Mouse (Mus musculus): ENCODE measurements around the gene Gk.

Gk gene

GRCm38 (mm10) chrX:85776544-85777087 is at the start of gene Gk:
Gk (minus strand) TSS chrX:85776819.
- H3K4me3 ChIP-seq (replicated peaks; ENCODE audit: low read length): peak within 1 kb of the TSS; percentile 84
- no peaks in the 10 kb centered on the region for H3K9me3 ChIP-seq (ENCODE audit: low read length)
- TF ChIP-seq CTCF (conservative IDR thresholded peaks at IDR 0.05; ENCODE audit: low read length) (no peak), NANOG (IDR thresholded peaks at IDR 0.05; ENCODE audit: borderline replicate concordance, low read length) (no peak)
- H3K36me3 ChIP-seq (ENCODE audit: insufficient read depth, low read length): no peaks in the 10 kb centered on the region
- peaks cover 14% of the 10 kb centered on the region for H3K4me1 ChIP-seq (replicated peaks; ENCODE audit: low read depth, low read length)
- H3K27me3 ChIP-seq (ENCODE audit: insufficient read depth, low read length): no peaks in the 10 kb centered on the region

DNA sequence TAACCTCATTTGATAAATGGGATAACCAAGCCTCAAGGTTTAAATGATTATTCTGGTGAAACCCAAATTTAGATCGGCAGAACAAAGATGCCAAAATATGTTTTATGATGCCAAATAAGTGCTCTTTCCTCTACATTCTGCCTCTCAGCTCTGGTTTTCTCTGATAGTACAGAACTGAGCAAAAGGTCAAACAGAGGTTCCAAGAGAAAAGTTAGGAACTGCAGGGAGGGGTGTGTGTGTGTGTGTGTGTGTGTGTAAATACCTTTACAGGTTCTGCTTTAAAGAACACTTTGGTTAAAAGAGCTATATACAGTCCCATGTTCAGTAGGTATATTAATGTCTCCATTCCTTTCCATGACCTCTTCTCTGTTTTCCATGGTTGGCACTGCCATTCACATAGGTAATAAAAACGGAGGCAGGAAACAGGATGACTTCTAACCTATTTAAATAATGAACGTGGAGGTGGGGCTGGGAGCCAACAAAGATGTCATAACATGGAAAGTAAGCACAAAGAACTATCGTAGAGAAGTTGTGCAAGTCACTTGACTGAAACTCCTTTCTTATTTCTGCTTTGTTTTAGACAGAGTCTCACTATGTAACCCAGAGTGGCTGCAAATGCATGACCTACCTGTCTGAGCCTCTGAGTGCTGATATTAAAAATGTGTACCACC is 28.2 kb upstream of the Gk start:
- no peaks in the 10 kb centered on the region for H3K36me3 ChIP-seq (ENCODE audit: insufficient read depth, low read length)
- TF ChIP-seq POU5F1 (IDR thresholded peaks at IDR 0.05; ENCODE audit: borderline replicate concordance, low read length): no peak
- no peak for TF ChIP-seq NANOG (IDR thresholded peaks at IDR 0.05; ENCODE audit: borderline replicate concordance, low read length)
- no peak for TF ChIP-seq CTCF (conservative IDR thresholded peaks at IDR 0.05; ENCODE audit: low read length)
- no peaks in the 10 kb centered on the region for H3K4me1 ChIP-seq (replicated peaks; ENCODE audit: low read depth, low read length)
- no peak overlapping the region for H3K4me3 ChIP-seq (replicated peaks; ENCODE audit: low read length)
- peaks cover 4% of the 10 kb centered on the region for H3K9me3 ChIP-seq (ENCODE audit: low read length)
- H3K27me3 ChIP-seq (ENCODE audit: insufficient read depth, low read length): no peaks in the 10 kb centered on the region

GRCm38 (mm10) chrX:85803006-85803405 is 26.4 kb upstream of the Gk start:
- Histone ChIP-seq H3K9me3 (ENCODE audit: low read length) (no peaks in the 10 kb centered on the region), H3K4me1 (replicated peaks; ENCODE audit: low read depth, low read length) (no peaks in the 10 kb centered on the region), H3K4me3 (replicated peaks; ENCODE audit: low read length) (no peak overlapping the region), H3K27me3 (ENCODE audit: insufficient read depth, low read length) (no peaks in the 10 kb centered on the region), H3K36me3 (ENCODE audit: insufficient read depth, low read length) (no peaks in the 10 kb centered on the region)
- TF ChIP-seq POU5F1 (IDR thresholded peaks at IDR 0.05; ENCODE audit: borderline replicate concordance, low read length): no peak
- TF ChIP-seq CTCF (conservative IDR thresholded peaks at IDR 0.05; ENCODE audit: low read length): no peak
- no peak for TF ChIP-seq NANOG (IDR thresholded peaks at IDR 0.05; ENCODE audit: borderline replicate concordance, low read length)

DNA sequence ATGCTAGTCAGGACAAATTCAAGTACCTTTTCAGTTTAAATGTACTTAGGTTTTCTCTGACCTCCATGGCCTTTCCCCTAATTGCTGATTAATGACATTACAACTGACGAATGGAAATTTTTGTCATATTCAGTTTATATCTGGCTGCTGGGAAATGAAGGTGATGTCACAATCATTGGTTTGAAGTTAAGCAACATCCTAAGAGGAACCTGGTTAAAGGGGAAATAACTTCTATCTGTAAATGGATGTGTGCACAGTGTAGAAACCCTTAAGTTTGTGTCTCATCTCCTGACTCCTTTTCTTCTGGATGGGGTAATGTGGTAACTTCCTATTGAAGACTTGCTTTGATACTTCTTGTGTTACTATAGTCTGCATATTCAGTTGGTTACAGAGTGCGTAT is 20.8 kb upstream of the Gk start:
- Histone ChIP-seq H3K4me1 (replicated peaks; ENCODE audit: low read depth, low read length) (no peaks in the 10 kb centered on the region), H3K9me3 (ENCODE audit: low read length) (no peaks in the 10 kb centered on the region), H3K27me3 (ENCODE audit: insufficient read depth, low read length) (no peaks in the 10 kb centered on the region), H3K4me3 (replicated peaks; ENCODE audit: low read length) (no peak overlapping the region), H3K36me3 (ENCODE audit: insufficient read depth, low read length) (no peaks in the 10 kb centered on the region)
- no peak for TF ChIP-seq NANOG (IDR thresholded peaks at IDR 0.05; ENCODE audit: borderline replicate concordance, low read length)
- no peak for TF ChIP-seq CTCF (conservative IDR thresholded peaks at IDR 0.05; ENCODE audit: low read length)
- no peak for TF ChIP-seq POU5F1 (IDR thresholded peaks at IDR 0.05; ENCODE audit: borderline replicate concordance, low read length)

DNA sequence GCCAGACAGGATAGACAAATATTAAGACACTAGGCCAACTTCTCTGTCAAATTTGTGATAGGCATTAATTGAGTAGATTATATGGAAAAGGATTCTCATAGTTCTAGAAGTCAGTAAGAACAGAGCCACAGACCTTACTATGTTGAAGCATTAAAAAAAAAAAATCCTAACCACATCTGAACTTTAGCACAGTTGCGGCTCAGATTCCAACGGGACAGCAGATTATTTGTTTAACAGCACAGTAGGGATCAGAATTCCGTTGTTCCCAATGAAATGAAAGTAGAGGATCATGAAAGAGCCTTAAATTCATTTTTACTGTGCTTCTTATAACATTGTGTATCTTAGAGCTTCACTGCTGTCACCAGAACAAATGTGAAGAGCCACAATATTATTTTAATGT is 1.7 kb upstream of the Gk start:
- Histone ChIP-seq H3K27me3 (ENCODE audit: insufficient read depth, low read length) (no peaks in the 10 kb centered on the region), H3K4me1 (replicated peaks; ENCODE audit: low read depth, low read length) (peaks cover 11% of the 10 kb centered on the region), H3K36me3 (ENCODE audit: insufficient read depth, low read length) (no peaks in the 10 kb centered on the region), H3K9me3 (ENCODE audit: low read length) (no peaks in the 10 kb centered on the region), H3K4me3 (replicated peaks; ENCODE audit: low read length) (no peak overlapping the region)
- TF ChIP-seq CTCF (conservative IDR thresholded peaks at IDR 0.05; ENCODE audit: low read length) (no peak), NANOG (IDR thresholded peaks at IDR 0.05; ENCODE audit: borderline replicate concordance, low read length) (no peak)

DNA sequence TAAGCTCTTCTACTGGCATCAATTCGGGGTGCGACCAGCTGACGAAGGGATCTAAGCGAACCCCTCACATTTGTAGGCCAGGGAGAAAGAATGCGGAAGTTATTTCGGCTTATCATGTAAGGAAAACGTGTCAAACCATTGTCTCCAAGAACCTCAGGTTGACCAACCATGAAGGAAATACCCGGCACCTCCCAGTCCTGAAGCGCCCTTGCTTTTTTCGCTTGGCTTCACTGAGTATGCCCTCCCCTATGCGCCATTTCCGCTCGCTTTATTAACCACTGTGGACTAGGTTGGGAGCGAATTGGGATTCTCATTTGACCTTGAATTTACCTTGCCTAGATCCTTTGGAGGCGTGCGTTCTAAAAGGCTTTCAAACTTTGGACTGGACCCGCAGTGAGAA is 522 bp upstream of the Gk start:
- no peaks in the 10 kb centered on the region for H3K36me3 ChIP-seq (ENCODE audit: insufficient read depth, low read length)
- peak overlapping the region; percentile 77 for H3K4me3 ChIP-seq (replicated peaks; ENCODE audit: low read length)
- peak; percentile 30; the same call in 1 of the 2 replicates for TF ChIP-seq NANOG (IDR thresholded peaks at IDR 0.05; ENCODE audit: borderline replicate concordance, low read length)
- no peak for TF ChIP-seq CTCF (conservative IDR thresholded peaks at IDR 0.05; ENCODE audit: low read length)
- H3K4me1 ChIP-seq (replicated peaks; ENCODE audit: low read depth, low read length): peaks cover 14% of the 10 kb centered on the region
- H3K9me3 ChIP-seq (ENCODE audit: low read length): no peaks in the 10 kb centered on the region
- H3K27me3 ChIP-seq (ENCODE audit: insufficient read depth, low read length): no peaks in the 10 kb centered on the region

DNA sequence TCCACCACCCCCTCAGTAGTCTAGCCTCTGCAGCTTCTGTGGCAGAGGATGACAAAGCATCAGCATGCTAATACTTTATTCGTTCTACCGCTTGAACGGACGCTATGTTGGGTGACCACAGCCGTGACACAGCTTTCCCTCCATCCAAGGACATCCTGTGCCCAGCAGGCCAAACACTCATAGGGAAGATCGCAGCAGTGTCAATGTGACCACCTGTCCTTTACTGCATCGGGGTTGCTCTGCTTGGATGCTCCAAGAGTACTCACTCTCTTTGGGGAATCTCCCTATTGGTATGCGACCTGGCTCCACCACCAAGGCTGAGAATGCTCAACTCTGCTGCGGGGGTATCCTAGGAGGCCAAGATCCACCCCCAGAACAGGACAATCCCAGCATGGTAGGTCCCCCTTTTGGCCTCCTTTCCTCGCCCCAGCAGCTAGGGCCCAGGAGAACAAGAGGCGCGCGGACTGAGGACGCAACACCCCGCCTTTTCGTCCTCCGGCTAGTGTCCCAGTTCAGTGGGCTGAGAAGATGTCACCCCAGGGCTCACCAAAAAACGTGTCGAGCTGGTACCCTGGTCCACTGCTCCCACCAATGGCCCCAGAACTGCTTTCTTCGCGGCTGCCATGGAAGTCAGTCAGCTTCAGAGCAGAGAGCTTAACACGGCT is 608 bp downstream of the Gk start:
- Histone ChIP-seq H3K36me3 (ENCODE audit: insufficient read depth, low read length) (no peaks in the 10 kb centered on the region), H3K4me3 (replicated peaks; ENCODE audit: low read length) (peak overlapping the region; percentile 84), H3K4me1 (replicated peaks; ENCODE audit: low read depth, low read length) (peaks cover 14% of the 10 kb centered on the region), H3K9me3 (ENCODE audit: low read length) (no peaks in the 10 kb centered on the region), H3K27me3 (ENCODE audit: insufficient read depth, low read length) (no peaks in the 10 kb centered on the region)
- TF ChIP-seq CTCF (conservative IDR thresholded peaks at IDR 0.05; ENCODE audit: low read length): no peak
- no peak for TF ChIP-seq NANOG (IDR thresholded peaks at IDR 0.05; ENCODE audit: borderline replicate concordance, low read length)
- no peak for TF ChIP-seq POU5F1 (IDR thresholded peaks at IDR 0.05; ENCODE audit: borderline replicate concordance, low read length)

GRCm38 (mm10) chrX:85771303-85771702 is 5.3 kb downstream of the Gk start:
- Histone ChIP-seq H3K27me3 (ENCODE audit: insufficient read depth, low read length) (no peaks in the 10 kb centered on the region), H3K4me3 (replicated peaks; ENCODE audit: low read length) (no peak overlapping the region), H3K4me1 (replicated peaks; ENCODE audit: low read depth, low read length) (peaks cover 3% of the 10 kb centered on the region), H3K9me3 (ENCODE audit: low read length) (no peaks in the 10 kb centered on the region), H3K36me3 (ENCODE audit: insufficient read depth, low read length) (no peaks in the 10 kb centered on the region)
- TF ChIP-seq POU5F1 (IDR thresholded peaks at IDR 0.05; ENCODE audit: borderline replicate concordance, low read length) (no peak), NANOG (IDR thresholded peaks at IDR 0.05; ENCODE audit: borderline replicate concordance, low read length) (no peak), CTCF (conservative IDR thresholded peaks at IDR 0.05; ENCODE audit: low read length) (no peak)
